Mouse (Mus musculus) stomach, embryonic 14.5 days (tissue): ENCODE results near the gene Tcte3. TPM values are rescaled to one million over a fixed set of nuclear protein-coding genes. Genes with fewer than 3 reads are reported as not detected.
A peak's percentile ranks its signal among the peaks of the same experiment; 100 is the strongest.
"Not testable (repeated sequence)": the region's sequence is repeated elsewhere in the genome, so short reads cannot be mapped to it uniquely, and the experiment has no call there.

Source experiments
- ATAC-seq: fragments of 200-750 bp; cut with Nextera tagmentation; 2 replicates; pipeline ENCODE4 v1.8.0; 2017; ENCODE audit warnings: low read depth, moderate TSS enrichment; ENCODE audit not compliant: insufficient number of reproducible peaks, insufficient read depth, low FRiP score
- H3K27ac ChIP-seq: fragments of 300-500 bp; sonication (generic); 2 replicates; pipeline ENCODE4 v1.5.1; 2014; ENCODE audit warnings: mild to moderate bottlenecking, low read length, moderate library complexity, mixed read lengths
- H3K27me3 ChIP-seq: fragments of 300-500 bp; sonication (generic); 2 replicates; pipeline ENCODE4 v1.6.1; 2014; ENCODE audit warnings: low read length, control low read depth, mixed read lengths; ENCODE audit not compliant: control insufficient read depth, insufficient read depth
- H3K36me3 ChIP-seq: fragments of 300-500 bp; sonication (generic); 2 replicates; pipeline ENCODE4 v1.6.1; 2014; ENCODE audit warnings: mild to moderate bottlenecking, control low read depth, low read length, moderate library complexity, mixed read lengths; ENCODE audit not compliant: control insufficient read depth, insufficient read depth
- H3K4me1 ChIP-seq: fragments of 300-500 bp; sonication (generic); 2 replicates; pipeline ENCODE4 v1.6.1; 2014; ENCODE audit warnings: low read length, control low read depth, mixed read lengths; ENCODE audit not compliant: control insufficient read depth, insufficient read depth
- H3K4me2 ChIP-seq: fragments of 300-500 bp; sonication (generic); replicated peaks from 2 replicates; pipeline ENCODE4 v1.6.1; 2014; ENCODE audit warnings: low read depth, low read length, control low read depth
- H3K4me3 ChIP-seq: fragments of 300-500 bp; sonication (generic); 2 replicates; pipeline ENCODE4 v1.5.1; 2014; ENCODE audit warnings: low read depth, low read length, control low read depth
- H3K9ac ChIP-seq: fragments of 300-500 bp; sonication (generic); replicated peaks from 2 replicates; pipeline ENCODE4 v1.6.1; 2014; ENCODE audit warnings: low read depth, mild to moderate bottlenecking, control low read depth, low read length, moderate library complexity, mixed read lengths
- H3K9me3 ChIP-seq: fragments of 300-500 bp; sonication (generic); 2 replicates; pipeline ENCODE4 v1.6.1; 2016; ENCODE audit warnings: low read depth, low read length, control low read depth; ENCODE audit not compliant: control insufficient read depth
- WGBS: fragments of 180-500 bp; shearing (Covaris S2); extraction: QIAGEN DNeasy Blood & Tissue Kit; methylation state at CpG from one replicate; pipeline ENCODE4 v1.1.7; 2014; 5-methylcytosine and 5-hydroxymethylcytosine counted together
- polyA plus RNA-seq: library from polyadenylated mRNA; unstranded; fragments of >200 nt; fragmentation: Nextera tagmentation; extraction: Ambion mirVana; gene quantifications from 2 replicates; pipeline ENCODE4 v1.2.1, GENCODE M21; 2014

Gene Tcte3
- not detected in 2 replicates for polyA plus RNA-seq

- not testable (repeated sequence) for H3K9me3 ChIP-seq, H3K4me2 ChIP-seq, H3K9ac ChIP-seq, H3K4me3 ChIP-seq, H3K4me1 ChIP-seq, H3K27me3 ChIP-seq, H3K27ac ChIP-seq, H3K36me3 ChIP-seq
- 0% methylated on average over 9 of the region's 56 CpGs for WGBS
- peak; percentile 98 for ATAC-seq
Measured at GRCm38 (mm10) chr17:15041175-15041729, at the start of gene Tcte3, which contains the start of the genes Ermard and Gm3448. TSS of gene Tcte3 (minus strand) at chr17:15041488. TSS of gene Ermard (plus strand) at chr17:15041208. TSS of gene Gm3448 (minus strand) at chr17:15041537.

GRCm38 (mm10) chr17:15088591-15089001 is 47.3 kb upstream of the Tcte3 start:
- no peak overlapping the region for H3K4me2 ChIP-seq
- H3K4me1 ChIP-seq = no peaks in the 10 kb centered on the region
- no peaks in the 10 kb centered on the region for H3K36me3 ChIP-seq
- no peak overlapping the region for H3K4me3 ChIP-seq
- H3K27me3 ChIP-seq = no peaks in the 10 kb centered on the region
- no peaks in the 10 kb centered on the region for H3K9me3 ChIP-seq
- no peak overlapping the region for H3K9ac ChIP-seq
- no peak for ATAC-seq
- WGBS = 35% methylated on average over 8 of the region's 8 CpGs
- no peak overlapping the region for H3K27ac ChIP-seq

- Histone ChIP-seq H3K4me1 (no peaks in the 10 kb centered on the region), H3K9me3 (no peaks in the 10 kb centered on the region), H3K27ac (no peak overlapping the region; the same call in 1 of the 2 replicates), H3K9ac (no peak overlapping the region), H3K27me3 (no peaks in the 10 kb centered on the region), H3K36me3 (no peaks in the 10 kb centered on the region), H3K4me2 (no peak overlapping the region), H3K4me3 (no peak overlapping the region)
- 40% methylated on average over 2 of the region's 2 CpGs for WGBS
- peak; percentile 59; the same call in 1 of the 2 replicates for ATAC-seq
Measured at GRCm38 (mm10) chr17:15088166-15088565, 46.9 kb upstream of the Tcte3 start.

GRCm38 (mm10) chr17:15085006-15085405 is 43.7 kb upstream of the Tcte3 start:
- Histone ChIP-seq H3K9ac (no peak overlapping the region), H3K4me1 (no peaks in the 10 kb centered on the region), H3K27me3 (no peaks in the 10 kb centered on the region), H3K4me2 (no peak overlapping the region), H3K9me3 (no peaks in the 10 kb centered on the region), H3K36me3 (no peaks in the 10 kb centered on the region), H3K4me3 (no peak overlapping the region), H3K27ac (no peak overlapping the region)
- ATAC-seq = no peak
- WGBS = 75% methylated on average over 2 of the region's 2 CpGs

GRCm38 (mm10) chr17:15084226-15084848 is 43.0 kb upstream of the Tcte3 start:
- H3K36me3 ChIP-seq = no peaks in the 10 kb centered on the region
- 66% methylated on average over 13 of the region's 13 CpGs for WGBS
- H3K9ac ChIP-seq = no peak overlapping the region
- no peak overlapping the region for H3K4me3 ChIP-seq
- no peak overlapping the region for H3K27ac ChIP-seq
- H3K9me3 ChIP-seq = no peaks in the 10 kb centered on the region
- H3K4me2 ChIP-seq = no peak overlapping the region
- H3K27me3 ChIP-seq = no peaks in the 10 kb centered on the region
- no peaks in the 10 kb centered on the region for H3K4me1 ChIP-seq
- ATAC-seq = no peak

GRCm38 (mm10) chr17:15077536-15077935 is 36.2 kb upstream of the Tcte3 start:
- WGBS = 39% methylated on average over 2 of the region's 2 CpGs
- 0 out of 2 replicates have a peak, but pooled peaks have one; percentile 30 for ATAC-seq
- H3K27ac ChIP-seq = no peak overlapping the region
- H3K4me2 ChIP-seq = no peak overlapping the region
- H3K4me3 ChIP-seq = no peak overlapping the region
- H3K4me1 ChIP-seq = no peaks in the 10 kb centered on the region
- H3K9me3 ChIP-seq = no peaks in the 10 kb centered on the region
- no peaks in the 10 kb centered on the region for H3K27me3 ChIP-seq
- no peak overlapping the region for H3K9ac ChIP-seq
- H3K36me3 ChIP-seq = no peaks in the 10 kb centered on the region

- Histone ChIP-seq H3K36me3 (no peaks in the 10 kb centered on the region), H3K4me1 (no peaks in the 10 kb centered on the region), H3K9me3 (no peaks in the 10 kb centered on the region), H3K4me2 (no peak overlapping the region), H3K27me3 (no peaks in the 10 kb centered on the region), H3K27ac (peak overlapping the region; percentile 52; the same call in 1 of the 2 replicates), H3K4me3 (no peak overlapping the region), H3K9ac (no peak overlapping the region)
- ATAC-seq = peak; percentile 84
- WGBS = 61% methylated on average over 8 of the region's 8 CpGs
Measured at GRCm38 (mm10) chr17:15075033-15075432, 33.7 kb upstream of the Tcte3 start.

- Histone ChIP-seq H3K9ac (no peak overlapping the region), H3K4me1 (no peaks in the 10 kb centered on the region), H3K27me3 (no peaks in the 10 kb centered on the region), H3K4me3 (no peak overlapping the region), H3K9me3 (no peaks in the 10 kb centered on the region), H3K27ac (no peak overlapping the region), H3K4me2 (no peak overlapping the region), H3K36me3 (no peaks in the 10 kb centered on the region)
- 72% methylated on average over 2 of the region's 2 CpGs for WGBS
- ATAC-seq = no peak
Measured at GRCm38 (mm10) chr17:15072211-15072610, 30.9 kb upstream of the Tcte3 start.
